Mouse (Mus musculus): Measurements from ENCODE around the gene Icam5. TPM values are rescaled to one million over a fixed set of nuclear protein-coding genes. Genes with fewer than 3 reads are reported as not detected.
"Not testable (repeated sequence)": the region's sequence is repeated elsewhere in the genome, so short reads cannot be mapped to it uniquely, and the experiment has no call there.

Icam5 gene
- polyA plus RNA-seq, 1 experiment from 2014 or later: 0.05 TPM

DNA sequence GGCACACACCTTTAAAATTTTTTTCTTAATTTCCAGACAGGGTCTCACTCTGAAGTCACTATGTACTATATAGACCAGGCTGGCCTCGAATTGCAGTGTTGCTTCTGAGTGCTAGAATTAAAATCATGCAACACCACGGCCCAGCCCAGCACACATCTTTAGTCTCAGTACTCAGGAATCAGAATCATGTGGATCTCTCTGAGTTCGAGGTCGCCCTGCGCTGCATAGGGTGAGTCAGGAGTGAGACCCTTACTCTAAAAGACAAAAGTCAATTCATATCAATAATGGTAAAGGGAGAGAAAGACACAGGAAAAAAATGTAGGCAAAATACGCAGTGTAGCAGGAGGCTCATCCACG, 29.6 kb upstream of the Icam5 start:
- WGBS: 15% methylated on average over 7 of the region's 7 CpGs
- H3K4me3 ChIP-seq: peak overlapping the region; percentile 87
- peaks cover 29% of the 10 kb centered on the region for H3K36me3 ChIP-seq (replicated peaks)
- H3K27me3 ChIP-seq (ENCODE audit: poor library complexity, severe bottlenecking): no peaks in the 10 kb centered on the region
- H3K9me3 ChIP-seq: no peaks in the 10 kb centered on the region
- DNase-seq (ENCODE audit: extremely low spot score, low spot score): no peak
- H3K4me1 ChIP-seq: peaks cover 14% of the 10 kb centered on the region
- H3K27ac ChIP-seq: peak overlapping the region; percentile 87

DNA sequence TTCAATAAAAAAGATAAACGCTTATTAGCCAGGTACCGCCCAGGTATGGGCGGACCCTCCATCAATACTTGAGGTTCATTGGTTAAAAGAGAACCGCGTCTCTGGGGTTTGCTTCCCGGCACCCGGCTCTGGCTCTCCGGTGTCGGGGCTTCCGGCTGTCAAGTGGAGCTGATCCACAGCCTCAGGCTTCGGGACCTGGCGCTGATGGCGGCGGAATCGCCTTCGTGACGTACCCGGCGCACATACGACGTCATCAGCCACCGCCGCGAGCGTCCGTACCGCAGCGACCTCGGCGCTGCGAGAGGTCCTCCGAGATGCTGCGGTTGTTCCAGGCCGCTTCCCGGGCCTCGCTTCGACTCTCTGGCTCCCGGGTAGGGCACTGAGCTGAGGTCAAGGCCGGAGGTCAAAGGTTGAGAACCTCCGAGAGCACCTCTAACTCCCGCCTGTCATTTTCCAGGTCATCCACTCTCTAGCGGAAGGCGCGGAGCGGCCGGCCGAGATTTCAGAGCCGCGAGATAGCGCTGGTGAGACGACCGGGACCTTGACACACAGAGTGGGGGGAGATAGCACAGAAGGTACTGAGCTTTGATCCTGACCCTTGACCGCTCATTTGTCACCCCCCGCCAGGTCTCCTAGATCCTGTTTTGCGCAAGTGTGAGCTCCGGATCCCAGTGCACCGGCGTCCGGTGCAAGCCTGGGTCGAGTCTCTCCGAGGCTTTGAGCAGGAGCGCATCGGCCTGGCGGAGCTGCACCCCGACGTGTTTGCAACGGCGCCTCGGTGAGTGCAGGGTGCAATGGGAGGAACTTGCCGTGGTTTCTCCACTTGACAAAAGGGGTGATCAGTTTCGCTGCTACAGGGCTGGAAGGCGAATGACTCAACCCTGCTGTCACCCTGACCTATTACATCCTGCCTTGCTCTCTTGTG, 29.0 kb upstream of the Icam5 start, which contains the start of gene Mrpl4:
Gene Mrpl4 (plus strand): TSS at position 112 of the 925 bp plus-strand sequence.
- peak within 1 kb of the TSS; percentile 87 for H3K27ac ChIP-seq
- H3K4me3 ChIP-seq: peak within 1 kb of the TSS; percentile 87
- DNase-seq (ENCODE audit: extremely low spot score, low spot score): peak; percentile 89
- under 1% methylated on average over 72 of the region's 72 CpGs for WGBS
- peaks cover 14% of the 10 kb centered on the region for H3K4me1 ChIP-seq
- H3K36me3 ChIP-seq (replicated peaks): peaks cover 36% of the 10 kb centered on the region
- H3K27me3 ChIP-seq (ENCODE audit: poor library complexity, severe bottlenecking): no peaks in the 10 kb centered on the region
- no peaks in the 10 kb centered on the region for H3K9me3 ChIP-seq

DNA sequence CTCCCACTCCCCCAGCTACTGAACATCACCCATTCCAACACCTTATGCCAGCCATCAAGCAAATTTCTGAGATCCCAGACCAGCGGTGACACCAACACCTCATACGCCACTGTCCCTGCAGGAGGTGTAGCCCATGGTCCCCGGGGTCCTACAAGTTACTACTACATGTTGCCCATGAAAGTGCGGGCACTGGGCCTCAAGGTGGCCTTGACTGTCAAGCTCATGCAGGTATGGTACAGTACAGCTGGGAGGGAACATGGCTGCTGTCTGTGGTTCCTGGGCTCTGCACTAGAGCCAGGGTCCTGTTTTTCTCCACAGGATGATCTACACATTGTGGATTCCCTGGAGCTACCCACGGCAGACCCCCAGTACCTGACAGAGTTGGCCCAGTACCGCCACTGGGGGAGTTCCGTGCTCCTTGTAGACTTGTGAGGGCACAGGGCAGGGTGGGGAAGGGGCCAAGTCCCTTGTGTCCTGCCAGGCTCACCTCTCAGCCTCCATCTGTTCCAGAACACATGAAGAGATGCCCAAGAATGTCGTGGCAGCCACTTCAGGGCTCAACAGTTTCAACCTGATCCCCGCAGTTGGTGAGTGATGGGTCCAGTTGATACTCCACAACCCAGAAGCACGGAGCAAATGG, 24.4 kb upstream of the Icam5 start:
- H3K9me3 ChIP-seq: no peaks in the 10 kb centered on the region
- no peak for DNase-seq (ENCODE audit: extremely low spot score, low spot score)
- H3K4me3 ChIP-seq: no peak overlapping the region
- 92% methylated on average over 10 of the region's 10 CpGs for WGBS
- H3K27me3 ChIP-seq (ENCODE audit: poor library complexity, severe bottlenecking): no peaks in the 10 kb centered on the region
- peaks cover 53% of the 10 kb centered on the region for H3K36me3 ChIP-seq (replicated peaks)
- H3K27ac ChIP-seq: no peak overlapping the region
- peaks cover 9% of the 10 kb centered on the region for H3K4me1 ChIP-seq

DNA sequence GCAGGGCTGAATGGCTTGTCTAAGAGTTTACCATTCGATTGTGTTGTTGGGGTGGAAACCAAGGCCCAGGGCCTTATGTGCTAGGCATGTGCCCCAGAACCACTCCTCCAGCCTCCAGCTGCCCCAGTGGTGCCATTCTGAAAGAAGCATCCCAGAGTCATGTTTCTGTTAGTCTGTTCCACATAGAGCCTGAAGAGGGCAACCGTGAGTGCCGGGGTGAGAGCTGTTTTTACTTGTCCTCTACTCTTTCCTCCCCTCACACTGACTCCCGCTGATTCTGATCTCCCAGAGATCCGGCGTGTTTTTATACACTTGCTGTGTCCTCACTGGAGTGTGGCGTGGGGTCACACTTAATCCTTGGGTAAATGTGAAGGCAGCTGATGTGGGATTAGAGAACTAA, 23.9 kb upstream of the Icam5 start:
- no peak for DNase-seq (ENCODE audit: extremely low spot score, low spot score)
- Histone ChIP-seq H3K36me3 (replicated peaks) (peaks cover 53% of the 10 kb centered on the region), H3K27me3 (ENCODE audit: poor library complexity, severe bottlenecking) (no peaks in the 10 kb centered on the region), H3K27ac (no peak overlapping the region), H3K9me3 (no peaks in the 10 kb centered on the region), H3K4me3 (no peak overlapping the region), H3K4me1 (peaks cover 8% of the 10 kb centered on the region)
- WGBS: 81% methylated on average over 7 of the region's 7 CpGs

DNA sequence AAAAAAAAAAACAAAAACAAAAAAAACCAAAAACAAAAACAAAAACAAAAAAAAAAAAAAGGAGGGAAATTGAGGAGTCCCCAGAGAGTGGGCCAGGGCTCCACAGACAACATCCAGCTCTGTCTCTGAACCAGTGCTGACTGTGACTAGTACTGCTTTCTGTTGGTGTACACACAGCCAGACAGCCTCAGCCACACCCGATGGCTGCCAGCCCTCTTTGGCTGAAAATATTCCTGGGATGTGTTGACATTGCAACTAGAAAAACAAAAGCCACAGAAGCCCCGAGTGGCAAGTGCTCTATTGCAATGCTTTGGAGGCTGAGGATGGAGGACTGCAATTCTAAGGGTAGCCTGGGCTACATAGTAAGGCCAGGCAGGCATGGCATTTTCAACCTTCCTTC, 21.5 kb upstream of the Icam5 start:
- Histone ChIP-seq H3K4me3 (no peak overlapping the region), H3K9me3 (no peaks in the 10 kb centered on the region), H3K4me1 (peaks cover 8% of the 10 kb centered on the region), H3K27ac (no peak overlapping the region), H3K36me3 (replicated peaks) (peaks cover 43% of the 10 kb centered on the region), H3K27me3 (ENCODE audit: poor library complexity, severe bottlenecking) (peaks cover 22% of the 10 kb centered on the region)
- DNase-seq (ENCODE audit: extremely low spot score, low spot score): no peak
- WGBS: 79% methylated on average over 2 of the region's 2 CpGs

DNA sequence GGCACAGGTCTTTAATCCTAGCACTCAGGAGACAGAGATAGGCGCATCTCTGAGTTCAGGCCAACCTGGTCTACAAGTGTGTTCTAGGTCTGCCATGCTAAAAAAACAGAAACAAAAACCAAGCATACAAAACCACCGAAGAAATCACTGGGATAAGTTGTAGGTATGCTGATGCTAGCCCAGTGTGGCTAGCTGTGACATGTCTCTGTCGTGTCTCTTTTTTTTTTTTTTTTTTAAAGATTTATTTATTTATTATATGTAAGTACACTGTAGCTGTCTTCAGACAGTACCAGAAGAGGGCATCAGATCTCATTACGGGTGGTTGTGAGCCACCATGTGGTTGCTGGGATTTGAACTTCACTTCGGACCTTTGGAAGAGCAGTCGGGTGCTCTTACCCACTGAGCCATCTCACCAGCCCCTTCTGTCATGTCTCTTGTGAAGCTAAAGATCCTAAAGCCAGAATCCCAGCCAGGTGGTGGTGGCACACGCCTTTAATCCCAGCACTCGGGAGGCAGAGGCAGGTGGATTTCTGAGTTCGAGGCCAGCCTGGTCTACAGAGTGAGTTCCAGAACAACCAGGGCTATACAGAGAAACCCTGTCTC, 20.8 kb upstream of the Icam5 start:
- not testable (repeated sequence) for H3K4me3 ChIP-seq; H3K27ac ChIP-seq; H3K9me3 ChIP-seq; DNase-seq (ENCODE audit: extremely low spot score, low spot score)
- peaks cover 15% of the 10 kb centered on the region for H3K4me1 ChIP-seq
- peaks cover 36% of the 10 kb centered on the region for H3K36me3 ChIP-seq (replicated peaks)
- peaks cover 29% of the 10 kb centered on the region for H3K27me3 ChIP-seq (ENCODE audit: poor library complexity, severe bottlenecking)
- 73% methylated on average over 9 of the region's 9 CpGs for WGBS

DNA sequence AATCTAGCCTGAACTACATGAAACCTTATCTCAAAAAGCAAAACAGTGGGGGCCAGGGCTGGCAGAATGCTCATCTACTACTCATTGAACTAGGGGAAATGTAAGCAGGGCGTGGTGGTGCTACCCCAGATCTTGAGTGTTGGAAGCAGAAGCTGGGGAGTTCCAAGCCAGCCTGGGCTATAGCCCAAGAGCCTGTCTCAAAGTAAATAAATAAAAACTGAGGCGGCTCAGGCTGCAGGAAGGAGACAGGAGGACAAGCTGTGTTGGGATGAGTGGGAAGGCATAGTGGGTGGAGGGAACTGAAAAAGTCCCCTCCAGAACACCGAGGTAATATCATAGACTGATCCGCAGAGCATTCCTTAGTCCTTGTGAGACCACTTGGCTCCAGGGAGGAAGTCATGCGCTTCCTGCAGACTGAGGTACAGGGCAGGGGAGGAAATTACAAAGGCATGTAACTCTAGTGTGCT, 20.0 kb upstream of the Icam5 start:
- 78% methylated on average over 5 of the region's 5 CpGs for WGBS
- H3K9me3 ChIP-seq: no peaks in the 10 kb centered on the region
- DNase-seq (ENCODE audit: extremely low spot score, low spot score): no peak
- H3K4me3 ChIP-seq: no peak overlapping the region
- peaks cover 28% of the 10 kb centered on the region for H3K36me3 ChIP-seq (replicated peaks)
- H3K27me3 ChIP-seq (ENCODE audit: poor library complexity, severe bottlenecking): peaks cover 37% of the 10 kb centered on the region
- H3K4me1 ChIP-seq: peaks cover 20% of the 10 kb centered on the region
- no peak overlapping the region for H3K27ac ChIP-seq

DNA sequence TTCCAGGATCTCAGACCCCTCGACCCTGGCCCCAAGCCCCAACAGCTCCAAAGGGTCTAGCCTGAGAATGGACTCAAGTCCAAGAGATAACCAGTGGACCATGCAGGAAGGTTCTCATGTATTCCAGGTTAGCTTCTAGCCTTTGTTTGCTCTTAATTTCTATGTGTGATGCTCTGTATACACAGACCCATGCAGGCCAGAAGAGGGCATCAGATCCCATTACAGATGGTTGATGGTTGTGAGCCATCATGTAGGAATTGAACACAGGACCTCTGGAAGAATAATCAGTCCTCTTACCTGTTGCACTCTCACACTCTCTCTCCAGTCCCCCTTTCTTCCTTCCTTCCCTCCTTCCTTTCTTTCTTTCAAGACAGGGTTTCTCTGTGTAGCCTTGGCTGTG, 19.5 kb upstream of the Icam5 start:
- peaks cover 20% of the 10 kb centered on the region for H3K4me1 ChIP-seq
- WGBS: 36% methylated on average over 1 of the region's 1 CpGs
- no peak overlapping the region for H3K27ac ChIP-seq
- peaks cover 23% of the 10 kb centered on the region for H3K36me3 ChIP-seq (replicated peaks)
- H3K27me3 ChIP-seq (ENCODE audit: poor library complexity, severe bottlenecking): peaks cover 42% of the 10 kb centered on the region
- no peak for DNase-seq (ENCODE audit: extremely low spot score, low spot score)
- no peaks in the 10 kb centered on the region for H3K9me3 ChIP-seq
- H3K4me3 ChIP-seq: no peak overlapping the region

DNA sequence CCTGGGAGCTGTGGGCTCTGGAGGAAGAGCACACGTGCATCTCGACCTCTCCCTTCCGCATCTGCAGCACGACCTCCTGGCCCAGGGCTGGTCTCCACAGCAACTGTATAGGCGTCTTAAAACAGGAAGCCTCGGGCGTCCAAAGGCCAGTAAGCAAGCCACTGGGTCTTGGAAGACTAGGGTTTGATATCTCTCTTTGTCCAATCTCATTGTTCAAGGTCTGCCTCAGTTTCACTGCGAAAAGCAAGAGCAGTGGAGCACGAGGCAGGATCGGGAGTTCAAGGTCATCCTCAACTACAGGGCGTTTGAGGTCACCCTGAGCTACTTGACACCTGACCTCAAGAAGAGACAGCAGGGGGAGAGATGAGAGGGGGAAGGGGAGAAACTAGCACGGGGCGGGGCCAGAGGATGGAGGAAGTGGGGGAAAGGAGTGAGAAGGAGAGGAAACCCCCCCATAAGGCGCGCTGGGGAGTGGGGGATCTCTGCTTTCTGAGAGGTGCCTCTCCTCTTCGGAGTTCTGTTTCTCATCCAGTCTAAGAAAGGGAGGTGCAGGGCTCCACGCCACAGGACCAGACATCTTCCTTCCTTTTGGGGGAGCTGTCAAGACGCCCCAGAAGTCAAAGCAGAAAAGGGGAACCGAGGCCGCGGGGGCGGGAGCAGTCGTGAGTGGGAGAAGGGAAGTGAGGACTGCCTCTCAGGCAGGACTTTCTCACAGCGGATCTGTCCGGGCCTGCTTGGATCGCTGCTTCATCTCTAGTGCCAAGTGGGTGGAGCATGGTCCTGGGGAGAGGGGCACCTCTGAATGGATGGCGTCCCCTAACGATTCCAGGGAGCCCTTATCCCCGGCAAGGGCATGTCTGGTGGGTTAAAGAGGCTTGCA, 16.9 kb upstream of the Icam5 start:
- no peak for DNase-seq (ENCODE audit: extremely low spot score, low spot score)
- no peaks in the 10 kb centered on the region for H3K9me3 ChIP-seq
- peak overlapping the region; percentile 45 for H3K4me3 ChIP-seq
- peaks cover 20% of the 10 kb centered on the region for H3K4me1 ChIP-seq
- H3K27me3 ChIP-seq (ENCODE audit: poor library complexity, severe bottlenecking): peaks cover 63% of the 10 kb centered on the region
- 3% methylated on average over 29 of the region's 29 CpGs for WGBS
- no peak overlapping the region for H3K27ac ChIP-seq
- no peaks in the 10 kb centered on the region for H3K36me3 ChIP-seq (replicated peaks)

DNA sequence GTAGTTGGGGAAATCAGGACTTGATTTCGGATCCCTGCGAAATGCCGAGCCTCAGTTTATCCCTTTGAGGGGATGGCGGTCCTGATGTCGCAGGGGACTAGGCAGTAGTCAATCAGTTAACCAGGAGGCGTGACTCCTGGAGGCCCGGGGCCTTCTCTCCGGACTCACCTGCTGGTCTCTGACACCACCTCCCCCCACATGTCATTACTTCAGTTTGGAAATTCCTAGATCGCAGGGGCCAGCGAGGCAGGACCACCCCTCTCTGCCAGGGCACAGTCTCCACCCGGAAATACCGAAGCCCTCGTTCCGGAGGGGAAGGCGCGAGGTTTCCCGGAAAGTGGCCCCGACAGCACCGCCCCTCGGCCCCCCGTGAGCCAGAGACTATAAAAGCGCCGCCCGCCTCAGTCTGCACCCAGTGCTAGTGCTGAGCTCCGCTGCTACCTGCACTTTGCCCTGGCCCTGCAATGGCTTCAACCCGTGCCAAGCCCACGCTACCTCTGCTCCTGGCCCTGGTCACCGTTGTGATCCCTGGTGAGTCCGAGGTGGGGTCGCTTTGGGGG, 16.2 kb upstream of the Icam5 start, which contains the start of gene Icam1:
Gene Icam1 (plus strand): TSS at position 415 of the 560 bp plus-strand sequence.
- H3K27me3 ChIP-seq (ENCODE audit: poor library complexity, severe bottlenecking): peaks cover 63% of the 10 kb centered on the region
- DNase-seq (ENCODE audit: extremely low spot score, low spot score): no peak
- H3K27ac ChIP-seq: no peak within 1 kb of the TSS
- H3K9me3 ChIP-seq: no peaks in the 10 kb centered on the region
- H3K4me3 ChIP-seq: peak within 1 kb of the TSS; percentile 45
- no peaks in the 10 kb centered on the region for H3K36me3 ChIP-seq (replicated peaks)
- WGBS: 1% methylated on average over 30 of the region's 30 CpGs
- H3K4me1 ChIP-seq: peaks cover 20% of the 10 kb centered on the region

DNA sequence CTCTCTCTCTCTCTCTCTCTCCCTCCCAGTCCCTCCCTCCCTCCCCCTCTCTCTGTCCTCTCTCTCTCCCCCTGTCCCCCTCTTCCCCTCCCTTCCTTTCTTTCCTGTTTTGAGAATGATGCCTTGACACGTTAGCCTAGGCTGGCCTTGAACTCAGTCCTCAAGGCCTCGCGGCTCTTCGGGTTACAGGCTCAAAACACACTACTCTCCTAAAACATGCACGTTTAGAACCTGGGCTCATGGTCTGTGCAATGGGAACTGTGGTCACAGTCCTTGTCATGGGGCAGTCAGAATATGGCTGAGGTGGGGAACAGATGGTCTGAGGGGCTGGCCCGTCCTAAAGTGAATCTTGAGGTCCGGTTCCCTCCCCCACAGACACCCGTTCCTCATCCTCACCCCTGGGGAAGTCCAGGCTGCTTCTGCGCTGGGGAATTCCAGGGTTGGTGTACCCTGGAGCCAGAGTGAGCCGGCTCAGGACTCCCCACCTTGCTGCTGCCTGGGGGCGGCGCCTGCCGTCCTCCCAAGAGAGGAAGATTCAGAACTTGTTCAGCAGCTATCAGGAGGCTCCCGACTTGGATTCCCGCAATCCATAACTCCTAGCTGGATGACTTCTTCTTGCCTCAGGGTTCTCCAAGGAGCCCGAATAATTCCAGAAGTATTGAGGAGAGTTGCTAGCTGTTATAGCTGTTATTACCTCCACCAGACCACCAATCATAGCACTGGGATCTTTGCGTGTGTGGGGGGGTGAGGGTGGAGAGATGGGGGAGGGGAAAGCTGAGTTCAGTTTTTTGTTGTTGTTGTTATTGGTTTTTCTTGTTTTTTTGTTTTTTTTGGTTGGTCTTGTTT, 15.3 kb upstream of the Icam5 start:
- Histone ChIP-seq H3K36me3 (replicated peaks) (no peaks in the 10 kb centered on the region), H3K27me3 (ENCODE audit: poor library complexity, severe bottlenecking) (peaks cover 69% of the 10 kb centered on the region), H3K4me1 (peaks cover 20% of the 10 kb centered on the region), H3K9me3 (no peaks in the 10 kb centered on the region), H3K4me3 (peak overlapping the region; percentile 45; the same call in 1 of the 2 replicates), H3K27ac (no peak overlapping the region)
- 4% methylated on average over 17 of the region's 17 CpGs for WGBS
- DNase-seq (ENCODE audit: extremely low spot score, low spot score): no peak

Measured in forebrain, embryonic 10.5 days (tissue).